Mouse (Mus musculus): ENCODE data around the gene Smco2. TPM values are rescaled to one million over a fixed set of nuclear protein-coding genes. Genes with fewer than 3 reads are reported as not detected.
A peak's percentile ranks its signal among the peaks of the same experiment; 100 is the strongest.

Gene Smco2
- polyA plus RNA-seq, 1 experiment from 2014 or later: not detected

DNA sequence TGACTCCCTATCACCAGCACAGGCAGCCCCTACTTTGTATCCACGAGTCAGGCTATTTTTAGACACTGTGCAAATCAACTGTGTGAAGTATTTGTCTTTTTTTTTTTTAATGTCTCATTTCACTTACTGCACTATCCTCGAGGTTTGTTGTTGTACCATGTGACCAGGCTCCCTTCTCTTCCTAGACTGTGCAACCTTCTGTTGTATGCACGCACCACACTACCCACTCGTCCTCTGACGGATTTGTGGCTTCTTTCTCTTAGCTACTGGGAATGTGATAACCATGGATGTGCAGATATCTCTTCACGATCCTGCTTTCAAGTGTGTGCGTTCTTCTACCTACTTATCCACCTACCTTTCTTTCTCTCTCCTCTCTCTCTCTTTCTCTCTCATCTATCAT is 12.6 kb upstream of the Smco2 start:
- H3K4me2 ChIP-seq: no peak overlapping the region
- peak overlapping the region; percentile 50 for H3K27ac ChIP-seq (replicated peaks)
- no peaks in the 10 kb centered on the region for H3K36me3 ChIP-seq
- H3K27me3 ChIP-seq (replicated peaks): no peaks in the 10 kb centered on the region
- 48% methylated on average over 7 of the region's 7 CpGs for WGBS
- no peak overlapping the region for H3K4me3 ChIP-seq
- no peak overlapping the region for H3K9ac ChIP-seq
- no peak for ATAC-seq (ENCODE audit: extremely low read depth, insufficient number of reproducible peaks, low FRiP score, low TSS enrichment)
- no peaks in the 10 kb centered on the region; the same call in 1 of the 2 replicates for H3K9me3 ChIP-seq
- peaks cover 33% of the 10 kb centered on the region for H3K4me1 ChIP-seq

- Histone ChIP-seq H3K9ac (no peak overlapping the region), H3K36me3 (no peaks in the 10 kb centered on the region), H3K4me1 (peaks cover 37% of the 10 kb centered on the region), H3K9me3 (no peaks in the 10 kb centered on the region; the same call in 1 of the 2 replicates), H3K4me3 (no peak overlapping the region), H3K4me2 (no peak overlapping the region), H3K27ac (replicated peaks) (no peak overlapping the region), H3K27me3 (replicated peaks) (no peaks in the 10 kb centered on the region)
- 87% methylated on average over 5 of the region's 5 CpGs for WGBS
- ATAC-seq (ENCODE audit: extremely low read depth, insufficient number of reproducible peaks, low FRiP score, low TSS enrichment): no peak
These were observed 11.5 kb upstream of the Smco2 start for GRCm38 (mm10) chr6:146838366-146838765.

GRCm38 (mm10) chr6:146838863-146839262 is 11.0 kb upstream of the Smco2 start:
- H3K27me3 ChIP-seq (replicated peaks): no peaks in the 10 kb centered on the region
- no peak overlapping the region for H3K27ac ChIP-seq (replicated peaks)
- H3K36me3 ChIP-seq: no peaks in the 10 kb centered on the region
- no peak overlapping the region for H3K9ac ChIP-seq
- 81% methylated on average over 4 of the region's 4 CpGs for WGBS
- no peak for ATAC-seq (ENCODE audit: extremely low read depth, insufficient number of reproducible peaks, low FRiP score, low TSS enrichment)
- no peak overlapping the region for H3K4me3 ChIP-seq
- no peak overlapping the region for H3K4me2 ChIP-seq
- H3K9me3 ChIP-seq: no peaks in the 10 kb centered on the region; the same call in 1 of the 2 replicates
- H3K4me1 ChIP-seq: peaks cover 34% of the 10 kb centered on the region

DNA sequence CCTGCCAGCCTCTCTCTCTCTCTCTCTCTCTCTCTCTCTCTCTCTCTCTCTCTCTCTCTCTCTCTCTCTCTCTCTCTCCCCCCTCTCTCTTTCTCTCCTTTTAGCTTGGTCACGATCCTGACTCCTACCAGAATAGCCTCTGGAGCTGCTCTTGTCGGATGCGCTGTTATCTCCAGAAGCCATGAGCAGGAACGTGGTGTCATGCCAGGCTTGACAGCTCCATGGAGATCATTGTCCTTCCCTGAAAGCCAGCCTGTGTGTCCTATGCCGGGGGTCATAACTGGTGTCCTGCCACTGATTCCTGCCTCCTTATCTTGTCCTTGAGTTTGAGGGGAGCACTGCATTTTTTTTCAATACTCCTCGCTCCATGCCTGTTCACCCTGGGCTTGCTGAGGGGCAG is 5.0 kb upstream of the Smco2 start:
- H3K9me3 ChIP-seq: no peaks in the 10 kb centered on the region
- peak overlapping the region; percentile 48; the same call in 1 of the 2 replicates for H3K27ac ChIP-seq (replicated peaks)
- no peaks in the 10 kb centered on the region for H3K36me3 ChIP-seq
- H3K4me1 ChIP-seq: peaks cover 37% of the 10 kb centered on the region
- H3K4me3 ChIP-seq: no peak overlapping the region
- no peak for ATAC-seq (ENCODE audit: extremely low read depth, insufficient number of reproducible peaks, low FRiP score, low TSS enrichment)
- WGBS: 27% methylated on average over 6 of the region's 6 CpGs
- no peak overlapping the region for H3K4me2 ChIP-seq
- no peak overlapping the region for H3K9ac ChIP-seq
- H3K27me3 ChIP-seq (replicated peaks): no peaks in the 10 kb centered on the region

DNA sequence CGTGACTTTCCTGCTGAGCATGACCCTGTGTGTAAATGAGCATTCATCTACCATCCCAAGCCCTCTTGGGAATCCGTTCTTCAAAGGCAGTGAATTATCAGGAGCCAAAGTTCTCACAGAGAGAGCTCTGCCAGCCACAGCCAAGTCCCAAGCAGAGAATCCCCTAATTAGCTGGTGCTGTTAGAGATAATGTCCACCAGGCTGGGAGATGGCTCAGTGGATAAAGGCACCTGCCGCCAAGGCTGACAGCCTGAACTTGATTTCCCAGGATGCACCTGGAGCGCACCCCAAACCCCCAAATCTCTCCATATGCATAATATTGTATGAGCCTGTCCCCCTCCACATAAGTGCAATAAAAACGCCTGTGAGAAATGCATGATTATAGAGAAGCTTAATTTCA is 4.6 kb upstream of the Smco2 start:
- no peak overlapping the region for H3K4me2 ChIP-seq
- ATAC-seq (ENCODE audit: extremely low read depth, insufficient number of reproducible peaks, low FRiP score, low TSS enrichment): no peak
- H3K9ac ChIP-seq: no peak overlapping the region
- WGBS: 76% methylated on average over 5 of the region's 5 CpGs
- H3K9me3 ChIP-seq: no peaks in the 10 kb centered on the region
- no peaks in the 10 kb centered on the region for H3K36me3 ChIP-seq
- peak overlapping the region; percentile 48; the same call in 1 of the 2 replicates for H3K27ac ChIP-seq (replicated peaks)
- no peaks in the 10 kb centered on the region for H3K27me3 ChIP-seq (replicated peaks)
- no peak overlapping the region for H3K4me3 ChIP-seq
- H3K4me1 ChIP-seq: peaks cover 40% of the 10 kb centered on the region

DNA sequence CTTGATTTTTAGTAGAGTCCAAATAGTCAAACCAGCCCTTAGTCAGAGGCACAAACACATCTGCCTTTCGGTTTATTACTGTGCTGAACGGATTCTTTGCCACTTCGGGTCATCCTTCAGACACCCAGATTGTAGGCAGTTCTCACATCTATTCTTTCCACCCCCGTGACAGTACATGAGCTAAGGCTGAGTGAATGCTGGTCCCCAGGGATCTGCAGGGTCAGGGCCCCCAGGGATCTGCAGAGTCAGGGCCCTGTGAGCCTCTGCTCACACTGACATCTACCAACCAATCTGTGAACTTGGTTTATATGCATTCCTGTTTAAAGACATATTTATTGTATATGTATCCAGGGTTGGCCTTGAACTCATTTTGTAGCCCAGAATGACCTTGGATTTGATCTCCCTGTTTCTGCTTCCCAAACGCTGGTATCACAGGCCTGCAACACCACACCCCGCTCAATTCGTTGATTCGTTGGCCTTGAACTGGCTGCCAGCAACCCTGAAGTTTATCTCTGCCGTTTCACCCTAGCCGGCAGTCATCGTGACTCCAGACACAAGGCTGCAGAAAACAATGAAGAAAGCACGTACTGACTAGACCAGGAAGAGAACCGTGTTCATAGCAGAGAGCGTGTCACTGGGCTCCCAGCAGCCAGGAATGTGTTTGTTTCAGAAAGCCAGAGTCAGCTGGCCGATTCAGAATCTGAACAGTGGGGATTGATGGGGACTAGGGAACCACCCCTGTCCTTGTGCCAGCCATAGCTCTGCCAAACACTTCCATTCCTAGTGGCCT is 3.7 kb upstream of the Smco2 start:
- Histone ChIP-seq H3K9ac (peak overlapping the region; percentile 21; the same call in 1 of the 2 replicates), H3K4me2 (no peak overlapping the region), H3K4me1 (peaks cover 40% of the 10 kb centered on the region), H3K4me3 (no peak overlapping the region), H3K36me3 (no peaks in the 10 kb centered on the region), H3K27ac (replicated peaks) (peak overlapping the region; percentile 43; the same call in 1 of the 2 replicates), H3K9me3 (no peaks in the 10 kb centered on the region), H3K27me3 (replicated peaks) (no peaks in the 10 kb centered on the region)
- no peak for ATAC-seq (ENCODE audit: extremely low read depth, insufficient number of reproducible peaks, low FRiP score, low TSS enrichment)
- 39% methylated on average over 15 of the region's 15 CpGs for WGBS

DNA sequence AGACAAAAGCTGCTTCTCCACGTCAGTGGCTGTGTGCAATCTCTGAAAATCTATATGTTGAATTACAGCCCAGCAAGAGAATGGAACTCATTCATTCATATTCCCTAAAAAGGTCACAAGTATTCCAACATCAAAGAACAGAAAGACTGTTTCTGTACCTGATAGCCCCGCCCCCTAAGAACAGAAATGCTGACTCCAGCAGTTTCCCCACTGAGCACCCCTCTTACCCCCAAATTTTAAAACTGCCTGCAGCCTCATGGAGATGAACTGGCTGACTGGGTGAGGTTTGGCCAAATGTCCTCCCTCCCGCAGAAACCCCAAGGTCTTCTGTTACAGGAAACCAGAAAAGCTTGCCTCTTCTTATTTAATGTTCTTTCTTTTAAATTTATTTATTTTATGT is 2.5 kb upstream of the Smco2 start:
- H3K9me3 ChIP-seq: no peaks in the 10 kb centered on the region
- no peak overlapping the region for H3K4me2 ChIP-seq
- no peak for ATAC-seq (ENCODE audit: extremely low read depth, insufficient number of reproducible peaks, low FRiP score, low TSS enrichment)
- H3K9ac ChIP-seq: no peak overlapping the region
- peaks cover 39% of the 10 kb centered on the region for H3K4me1 ChIP-seq
- 85% methylated on average over 3 of the region's 3 CpGs for WGBS
- H3K27ac ChIP-seq (replicated peaks): peak overlapping the region; percentile 43; the same call in 1 of the 2 replicates
- H3K27me3 ChIP-seq (replicated peaks): no peaks in the 10 kb centered on the region
- H3K4me3 ChIP-seq: no peak overlapping the region
- H3K36me3 ChIP-seq: no peaks in the 10 kb centered on the region

GRCm38 (mm10) chr6:146848281-146848680 is 1.6 kb upstream of the Smco2 start:
- Histone ChIP-seq H3K9me3 (no peaks in the 10 kb centered on the region), H3K4me1 (peaks cover 45% of the 10 kb centered on the region), H3K36me3 (no peaks in the 10 kb centered on the region), H3K9ac (no peak overlapping the region), H3K4me3 (no peak overlapping the region), H3K4me2 (no peak overlapping the region), H3K27me3 (replicated peaks) (no peaks in the 10 kb centered on the region), H3K27ac (replicated peaks) (no peak overlapping the region)
- ATAC-seq (ENCODE audit: extremely low read depth, insufficient number of reproducible peaks, low FRiP score, low TSS enrichment): no peak
- WGBS: 80% methylated on average over 3 of the region's 3 CpGs

- H3K4me2 ChIP-seq: no peak overlapping the region
- no peak overlapping the region for H3K27ac ChIP-seq (replicated peaks)
- H3K4me1 ChIP-seq: peaks cover 22% of the 10 kb centered on the region
- H3K27me3 ChIP-seq (replicated peaks): no peaks in the 10 kb centered on the region
- no peaks in the 10 kb centered on the region for H3K36me3 ChIP-seq
- no peak overlapping the region for H3K9ac ChIP-seq
- 0 out of 2 replicates have a peak, but pooled peaks cover 3% of the 10 kb centered on the region for H3K9me3 ChIP-seq
- no peak overlapping the region for H3K4me3 ChIP-seq
- WGBS: 74% methylated on average over 3 of the region's 3 CpGs
- ATAC-seq (ENCODE audit: extremely low read depth, insufficient number of reproducible peaks, low FRiP score, low TSS enrichment): no peak
These were observed 2.0 kb downstream of the Smco2 start for GRCm38 (mm10) chr6:146851916-146852315.

DNA sequence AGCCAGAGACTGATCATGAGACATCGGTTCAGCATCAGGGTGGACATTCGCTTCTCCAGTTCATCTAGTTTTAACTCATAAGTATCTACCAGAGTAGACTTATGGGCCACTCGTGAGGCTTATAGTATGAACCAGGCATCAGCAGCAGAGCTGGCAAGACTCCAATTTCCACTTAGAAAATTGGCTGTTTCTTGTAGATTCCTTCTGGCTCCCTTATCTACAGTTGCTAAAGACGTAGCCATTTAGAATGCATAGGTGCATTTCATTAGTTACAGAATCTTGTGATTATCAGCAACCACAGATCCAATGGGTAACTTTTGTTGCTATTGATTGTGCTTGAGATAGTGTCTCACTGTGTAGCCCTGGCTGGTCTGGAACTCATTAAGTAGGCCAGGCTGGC is 2.8 kb downstream of the Smco2 start:
- H3K4me2 ChIP-seq: no peak overlapping the region
- no peak for ATAC-seq (ENCODE audit: extremely low read depth, insufficient number of reproducible peaks, low FRiP score, low TSS enrichment)
- H3K36me3 ChIP-seq: no peaks in the 10 kb centered on the region
- peaks cover 27% of the 10 kb centered on the region for H3K4me1 ChIP-seq
- H3K27ac ChIP-seq (replicated peaks): peak overlapping the region; percentile 34; the same call in 1 of the 2 replicates
- 0 out of 2 replicates have a peak, but pooled peaks cover 3% of the 10 kb centered on the region for H3K9me3 ChIP-seq
- no peak overlapping the region for H3K9ac ChIP-seq
- 52% methylated on average over 4 of the region's 4 CpGs for whole genome bisulfite sequencing
- H3K27me3 ChIP-seq (replicated peaks): no peaks in the 10 kb centered on the region
- H3K4me3 ChIP-seq: no peak overlapping the region

- WGBS: 94% methylated on average over 9 of the region's 9 CpGs
- no peak overlapping the region for H3K4me2 ChIP-seq
- no peak; the same call in 1 of the 2 replicates for ATAC-seq (ENCODE audit: extremely low read depth, insufficient number of reproducible peaks, low FRiP score, low TSS enrichment)
- H3K4me1 ChIP-seq: peaks cover 23% of the 10 kb centered on the region
- no peak overlapping the region for H3K4me3 ChIP-seq
- no peak overlapping the region for H3K9ac ChIP-seq
- no peak overlapping the region for H3K27ac ChIP-seq (replicated peaks)
- H3K27me3 ChIP-seq (replicated peaks): no peaks in the 10 kb centered on the region
- 0 out of 2 replicates have a peak, but pooled peaks cover 3% of the 10 kb centered on the region for H3K9me3 ChIP-seq
- no peaks in the 10 kb centered on the region for H3K36me3 ChIP-seq
These were observed 5.3 kb downstream of the Smco2 start for GRCm38 (mm10) chr6:146855185-146855584.

DNA sequence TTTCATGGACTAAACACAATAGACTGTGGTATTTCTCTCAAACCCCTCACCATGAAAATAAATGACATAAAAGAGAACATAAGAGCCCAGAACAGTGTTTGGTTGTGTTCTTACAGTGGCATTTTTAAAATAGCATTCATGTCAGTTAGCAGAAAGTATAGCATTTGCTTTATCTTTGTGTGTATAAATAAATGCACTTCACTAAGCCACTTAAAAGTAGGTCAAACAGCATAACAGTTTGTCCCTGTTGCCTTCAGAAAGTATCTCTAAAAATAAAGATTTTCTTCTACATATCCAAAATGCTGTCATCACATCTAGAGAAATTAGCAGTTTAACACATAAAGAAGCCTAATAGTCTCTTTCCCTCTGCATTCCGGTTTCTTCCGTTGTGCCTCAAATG is 7.5 kb downstream of the Smco2 start:
- Histone ChIP-seq H3K4me3 (no peak overlapping the region), H3K9me3 (0 out of 2 replicates have a peak, but pooled peaks cover 3% of the 10 kb centered on the region), H3K36me3 (no peaks in the 10 kb centered on the region), H3K27me3 (replicated peaks) (no peaks in the 10 kb centered on the region), H3K9ac (no peak overlapping the region), H3K4me1 (peaks cover 20% of the 10 kb centered on the region), H3K27ac (replicated peaks) (no peak overlapping the region), H3K4me2 (no peak overlapping the region)
- 80% methylated on average over 2 of the region's 2 CpGs for WGBS
- no peak for ATAC-seq (ENCODE audit: extremely low read depth, insufficient number of reproducible peaks, low FRiP score, low TSS enrichment)

Data from heart, embryonic 13.5 days (tissue).